Mouse (Mus musculus) ES-E14 (cell line): ENCODE results near the gene Slc6a21. TPM values are rescaled to one million over a fixed set of nuclear protein-coding genes. Genes with fewer than 3 reads are reported as not detected.

Experiments used
- DNase-seq: peaks from one replicate; pipeline ENCODE4 v3.0.0-alpha.2; 2013; ENCODE audit warnings: low read depth, low spot score
- H3K27ac ChIP-seq: 2 replicates; pipeline ENCODE4 v1.5.1; 2012; ENCODE audit warnings: low read depth, mild to moderate bottlenecking, low read length, moderate library complexity, mixed read lengths; ENCODE audit not compliant: poor library complexity, insufficient read depth, severe bottlenecking
- H3K36me3 ChIP-seq: 2 replicates; pipeline ENCODE4 v1.6.1; 2012; ENCODE audit warnings: mild to moderate bottlenecking, low read length, moderate library complexity, mixed read lengths; ENCODE audit not compliant: control insufficient read depth, poor library complexity, insufficient read depth, severe bottlenecking
- H3K4me1 ChIP-seq, 2 experiments: fragments of 150-350 bp in 1 of 2; sonication (generic) in 1 of 2; 2 replicates each; pipeline ENCODE4 v1.6.1; 2012; ENCODE audit warnings: low read length in 2 of 2, mild to moderate bottlenecking in 1 of 2, mixed read lengths in 1 of 2; ENCODE audit not compliant: control insufficient read depth in 2 of 2, insufficient read depth in 2 of 2, poor library complexity in 1 of 2
- H3K4me3 ChIP-seq, 2 experiments: fragments of 150-350 bp in 1 of 2; sonication (generic) in 1 of 2; 2 replicates each; pipeline ENCODE4 v1.5.1; 2012; ENCODE audit warnings: low read length in 2 of 2, low read depth in 1 of 2, mild to moderate bottlenecking in 1 of 2, mixed read lengths in 1 of 2; ENCODE audit not compliant: insufficient read depth in 1 of 2, poor library complexity in 1 of 2, severe bottlenecking in 1 of 2
- H3K9ac ChIP-seq: 2 replicates; pipeline ENCODE4 v1.6.1; 2012; ENCODE audit warnings: low read depth, mild to moderate bottlenecking, low read length, mixed read lengths; ENCODE audit not compliant: poor library complexity, insufficient read depth, severe bottlenecking
- H3K9me3 ChIP-seq: fragments of 150-350 bp; sonication (generic); 2 replicates; pipeline ENCODE4 v1.6.1; 2012; ENCODE audit warnings: low read depth, mild to moderate bottlenecking, low read length; ENCODE audit not compliant: control insufficient read depth, insufficient read depth
- CHD2 ChIP-seq: IDR thresholded peaks from 2 replicates; pipeline ENCODE4 v1.6.1; 2014; ENCODE audit warnings: mild to moderate bottlenecking, low read depth, low read length, inconsistent platforms
- HCFC1 ChIP-seq: IDR thresholded peaks from 2 replicates; pipeline ENCODE4 v1.6.1; 2012; ENCODE audit warnings: low read length, inconsistent platforms, borderline replicate concordance; ENCODE audit not compliant: insufficient read depth
- MAFK ChIP-seq: IDR thresholded peaks from 2 replicates; pipeline ENCODE4 v1.6.1; 2014; ENCODE audit warnings: mild to moderate bottlenecking, low read depth, low read length, inconsistent platforms; ENCODE audit not compliant: insufficient read depth
- ZC3H11A ChIP-seq: IDR thresholded peaks from 2 replicates; pipeline ENCODE4 v1.6.1; 2012; ENCODE audit warnings: low read depth, mild to moderate bottlenecking, inconsistent platforms, low read length, borderline replicate concordance
- ZNF384 ChIP-seq: IDR thresholded peaks from 2 replicates; pipeline ENCODE4 v1.6.1; 2012; ENCODE audit warnings: low read depth, low read length, inconsistent platforms
- in situ Hi-C, 2 experiments: fragments of 600-800 bp; cut with MboI; formaldehyde crosslinking; loops; one replicate each; pipeline ENCODE4 v1.15.1; 2025; ENCODE audit warnings: low sequenced_read_pairs in 2 of 2, inconsistent platforms in 1 of 2; ENCODE audit not compliant: unreplicated experiment in 2 of 2
- total RNA-seq: library from RNA; depleted of rRNA; stranded (reverse); fragments of 300-350 nt; gene quantifications from 2 replicates; pipeline ENCODE4 v1.2.3, GENCODE M21; 2012

The Slc6a21 gene
- total RNA-seq, 1 experiment = 0.67 TPM

GRCm38 (mm10) chr7:45302626-45303025 lies 25.3 kb downstream of the Slc6a21 start:
- Histone ChIP-seq H3K9me3 (no peaks in the 10 kb centered on the region), H3K27ac (no peak overlapping the region), H3K4me1 (peaks cover 0 to 6% of the 10 kb centered on the region in 2 experiments; a peak in 2 of 4 replicates), H3K4me3 (no peak overlapping the region), H3K36me3 (peaks cover 8% of the 10 kb centered on the region; the same call in 1 of the 2 replicates), H3K9ac (no peak overlapping the region)
- in situ Hi-C loops = no loop called here
- no peak for DNase-seq
- TF ChIP-seq CHD2 (no peak), MAFK (no peak), ZNF384 (no peak), HCFC1 (no peak), ZC3H11A (no peak)

- Histone ChIP-seq H3K4me3 (peak overlapping the region in 1 of 2 experiments; percentile 28; a peak in 3 of 4 replicates), H3K9ac (peak overlapping the region; percentile 51; the same call in 1 of the 2 replicates), H3K27ac (no peak overlapping the region), H3K9me3 (no peaks in the 10 kb centered on the region), H3K4me1 (peaks cover 0 to 15% of the 10 kb centered on the region in 2 experiments; a peak in 2 of 4 replicates), H3K36me3 (peaks cover 12% of the 10 kb centered on the region; the same call in 1 of the 2 replicates)
- in situ Hi-C loops = no loop called here
- TF ChIP-seq HCFC1 (no peak), ZNF384 (no peak), CHD2 (no peak), MAFK (no peak), ZC3H11A (no peak)
- no peak for DNase-seq
Observed at GRCm38 (mm10) chr7:45304869-45305268, 27.6 kb downstream of the Slc6a21 start.

DNA sequence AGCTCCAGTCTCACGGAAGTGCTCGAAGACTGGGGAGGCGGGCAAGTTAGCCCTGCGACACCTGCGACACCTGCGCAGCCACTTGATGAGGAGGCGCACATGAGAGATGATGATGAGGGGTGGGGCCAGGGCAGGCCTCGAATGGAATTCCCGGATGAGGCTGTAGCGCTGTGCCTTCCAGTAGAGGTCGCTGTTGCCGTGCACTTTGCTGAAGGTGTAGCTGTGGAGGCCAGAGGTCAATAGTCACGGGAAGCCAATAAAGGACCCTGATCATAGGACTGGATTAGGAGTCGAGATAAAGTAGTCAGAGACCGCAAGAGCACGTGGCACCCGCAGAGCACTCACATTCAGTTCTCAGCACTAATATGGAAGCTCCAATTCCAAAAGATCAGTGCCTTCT lies 28.0 kb downstream of the Slc6a21 start:
- Histone ChIP-seq H3K9me3 (no peaks in the 10 kb centered on the region), H3K9ac (peak overlapping the region; percentile 51; the same call in 1 of the 2 replicates), H3K27ac (no peak overlapping the region), H3K4me3 (peak overlapping the region in 1 of 2 experiments; percentile 28; a peak in 3 of 4 replicates), H3K36me3 (peaks cover 15% of the 10 kb centered on the region; the same call in 1 of the 2 replicates), H3K4me1 (peaks cover 0 to 15% of the 10 kb centered on the region in 2 experiments; a peak in 2 of 4 replicates)
- in situ Hi-C loops = no loop called here
- peak; percentile 89 for DNase-seq
- TF ChIP-seq ZC3H11A (peak; percentile 10; the same call in 1 of the 2 replicates), MAFK (no peak)

DNA sequence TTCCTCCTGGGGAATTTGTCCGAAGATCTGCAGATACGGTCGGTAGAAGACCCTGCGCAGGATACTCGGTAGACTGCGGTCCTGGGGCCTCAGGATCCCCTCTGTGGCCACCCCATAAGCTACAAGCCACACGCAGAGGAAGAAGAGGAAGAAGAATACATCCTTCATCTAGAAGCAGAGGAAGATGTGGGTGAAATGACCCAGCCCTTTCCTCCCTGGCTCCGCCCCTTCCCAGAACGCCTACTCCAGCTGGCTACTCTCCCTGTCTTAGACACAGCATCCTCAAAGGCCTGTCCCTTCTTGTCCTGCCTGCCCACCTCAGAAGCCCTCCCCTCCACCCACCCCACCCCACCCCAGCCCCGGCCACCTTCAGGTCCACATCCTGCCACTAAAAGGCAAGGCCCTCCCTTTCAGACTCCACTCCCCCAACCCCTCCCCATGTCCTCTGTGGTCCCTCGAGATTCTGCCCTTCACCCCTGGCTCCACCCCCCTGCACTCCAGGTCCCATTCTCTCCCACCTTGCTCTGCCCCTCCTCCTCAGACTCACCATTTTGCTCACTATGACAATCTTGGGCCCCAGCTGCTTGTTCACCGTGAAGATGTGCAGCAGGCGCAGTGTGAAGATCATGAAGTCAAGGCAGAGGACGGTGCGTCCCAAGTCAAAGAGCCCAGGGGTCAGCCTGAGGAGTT lies 31.4 kb downstream of the Slc6a21 start:
- in situ Hi-C loops = no loop called here
- H3K9ac ChIP-seq = peak overlapping the region; percentile 26; the same call in 1 of the 2 replicates
- H3K4me3 ChIP-seq = no peak overlapping the region
- DNase-seq = no peak
- H3K27ac ChIP-seq = no peak overlapping the region
- H3K36me3 ChIP-seq = peaks cover 10% of the 10 kb centered on the region; the same call in 1 of the 2 replicates
- H3K9me3 ChIP-seq = no peaks in the 10 kb centered on the region
- no peak for TF ChIP-seq HCFC1
- no peak for TF ChIP-seq ZC3H11A
- TF ChIP-seq ZNF384 = no peak
- no peak for TF ChIP-seq CHD2
- TF ChIP-seq MAFK = no peak
- H3K4me1 ChIP-seq = peaks cover 0 to 12% of the 10 kb centered on the region in 2 experiments; a peak in 2 of 4 replicates
